Mouse (Mus musculus) embryonic facial prominence, embryonic 11.5 days (tissue): ENCODE results near the gene Golph3. TPM values are rescaled to one million over a fixed set of nuclear protein-coding genes. Genes with fewer than 3 reads are reported as not detected.

Source experiments
- ATAC-seq: fragments of 200-750 bp; cut with Nextera tagmentation; replicated peaks from 2 replicates; pipeline ENCODE4 v1.8.0; 2017; ENCODE audit warnings: low read depth; ENCODE audit not compliant: insufficient number of reproducible peaks, low FRiP score, low TSS enrichment
- DNase-seq: peaks from one replicate; pipeline ENCODE4 v3.0.0-alpha.2; 2015; ENCODE audit warnings: low spot score
- H3K27ac ChIP-seq: fragments of 300-500 bp; sonication (generic); replicated peaks from 2 replicates; pipeline ENCODE4 v1.5.1; 2014; ENCODE audit warnings: mild to moderate bottlenecking, low read depth, low read length, control low read depth
- H3K27me3 ChIP-seq: fragments of 300-500 bp; sonication (generic); 2 replicates; pipeline ENCODE4 v1.6.1; 2014; ENCODE audit warnings: mild to moderate bottlenecking, low read length, moderate library complexity, mixed read lengths; ENCODE audit not compliant: control insufficient read depth, insufficient read depth
- H3K36me3 ChIP-seq: fragments of 300-500 bp; sonication (generic); replicated peaks from 2 replicates; pipeline ENCODE4 v1.6.1; 2014; ENCODE audit warnings: low read depth, mild to moderate bottlenecking, low read length, moderate library complexity, mixed read lengths; ENCODE audit not compliant: control insufficient read depth, insufficient read depth
- H3K4me1 ChIP-seq: fragments of 300-500 bp; sonication (generic); 2 replicates; pipeline ENCODE4 v1.6.1; 2014; ENCODE audit warnings: low read length, mixed read lengths; ENCODE audit not compliant: control insufficient read depth, insufficient read depth
- H3K4me2 ChIP-seq: fragments of 300-500 bp; sonication (generic); 2 replicates; pipeline ENCODE4 v1.6.1; 2014; ENCODE audit warnings: low read depth, mild to moderate bottlenecking, control low read depth, low read length, moderate library complexity
- H3K4me3 ChIP-seq: fragments of 300-500 bp; sonication (generic); 2 replicates; pipeline ENCODE4 v1.5.1; 2014; ENCODE audit warnings: low read depth, low read length, control low read depth
- H3K9ac ChIP-seq: fragments of 300-500 bp; sonication (generic); replicated peaks from 2 replicates; pipeline ENCODE4 v1.6.1; 2014; ENCODE audit warnings: mild to moderate bottlenecking, control low read depth, low read length
- H3K9me3 ChIP-seq: fragments of 300-500 bp; sonication (generic); replicated peaks from 2 replicates; pipeline ENCODE4 v1.6.1; 2016; ENCODE audit warnings: mild to moderate bottlenecking, low read length, inconsistent platforms, mixed read lengths; ENCODE audit not compliant: control insufficient read depth
- WGBS: fragments of 180-500 bp; shearing (Covaris S2); extraction: QIAGEN DNeasy Blood & Tissue Kit; methylation state at CpG from one replicate; pipeline ENCODE4 v1.1.7; 2014; 5-methylcytosine and 5-hydroxymethylcytosine counted together
- polyA plus RNA-seq: library from polyadenylated mRNA; unstranded; fragments of >200 nt; fragmentation: Nextera tagmentation; extraction: Ambion mirVana; gene quantifications from 2 replicates; pipeline ENCODE4 v1.2.1, GENCODE M21; 2014

The Golph3 gene
- polyA plus RNA-seq, 1 experiment from 2014 or later, result 125 TPM

DNA sequence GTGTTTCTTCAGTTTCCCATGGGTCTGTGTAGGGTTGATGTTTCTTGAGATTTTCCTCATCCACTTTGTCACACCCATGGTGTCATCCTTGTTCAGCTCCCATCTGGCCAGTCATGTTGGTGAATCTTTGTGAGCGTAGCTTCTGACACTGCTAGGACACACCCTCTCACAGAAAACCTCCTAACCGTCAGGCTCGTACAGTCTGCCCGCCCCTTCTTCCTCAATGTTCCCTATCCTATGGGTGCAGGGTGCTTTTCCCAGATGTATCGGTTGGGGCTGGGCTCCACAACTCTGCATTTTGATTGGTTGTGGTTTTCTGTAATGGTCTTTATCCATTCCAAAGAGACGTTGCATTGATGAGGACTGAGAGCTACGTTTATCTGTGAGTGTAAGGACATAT is 30.9 kb upstream of the Golph3 start:
- H3K36me3 ChIP-seq, result no peaks in the 10 kb centered on the region
- 77% methylated on average over 7 of the region's 7 CpGs for WGBS
- no peak for DNase-seq
- no peaks in the 10 kb centered on the region for H3K9me3 ChIP-seq
- H3K4me1 ChIP-seq, result no peaks in the 10 kb centered on the region
- no peak for ATAC-seq
- H3K27me3 ChIP-seq, result no peaks in the 10 kb centered on the region
- H3K4me3 ChIP-seq, result no peak overlapping the region
- H3K27ac ChIP-seq, result no peak overlapping the region
- H3K9ac ChIP-seq, result no peak overlapping the region
- no peak overlapping the region for H3K4me2 ChIP-seq

GRCm38 (mm10) chr15:12291757-12292156 is 29.5 kb upstream of the Golph3 start:
- H3K27ac ChIP-seq, result no peak overlapping the region

GRCm38 (mm10) chr15:12296228-12296627 is 25.0 kb upstream of the Golph3 start:
- DNase-seq (no peak), ATAC-seq (no peak)
- H3K4me1 ChIP-seq, result no peaks in the 10 kb centered on the region
- no peak overlapping the region for H3K4me2 ChIP-seq
- H3K27me3 ChIP-seq, result no peaks in the 10 kb centered on the region
- H3K27ac ChIP-seq, result no peak overlapping the region
- H3K36me3 ChIP-seq, result no peaks in the 10 kb centered on the region
- H3K4me3 ChIP-seq, result no peak overlapping the region
- no peak overlapping the region for H3K9ac ChIP-seq
- H3K9me3 ChIP-seq, result no peaks in the 10 kb centered on the region
- 70% methylated on average over 2 of the region's 2 CpGs for WGBS

More at GRCm38 (mm10) chr15:12291757-12292156, 29.5 kb upstream of the Golph3 start:
- Histone ChIP-seq H3K4me1 (no peaks in the 10 kb centered on the region), H3K4me2 (no peak overlapping the region), H3K36me3 (no peaks in the 10 kb centered on the region), H3K9me3 (no peaks in the 10 kb centered on the region), H3K9ac (no peak overlapping the region), H3K4me3 (no peak overlapping the region), H3K27me3 (no peaks in the 10 kb centered on the region)
- DNase-seq (no peak), ATAC-seq (no peak)
- 83% methylated on average over 2 of the region's 2 CpGs for WGBS

DNA sequence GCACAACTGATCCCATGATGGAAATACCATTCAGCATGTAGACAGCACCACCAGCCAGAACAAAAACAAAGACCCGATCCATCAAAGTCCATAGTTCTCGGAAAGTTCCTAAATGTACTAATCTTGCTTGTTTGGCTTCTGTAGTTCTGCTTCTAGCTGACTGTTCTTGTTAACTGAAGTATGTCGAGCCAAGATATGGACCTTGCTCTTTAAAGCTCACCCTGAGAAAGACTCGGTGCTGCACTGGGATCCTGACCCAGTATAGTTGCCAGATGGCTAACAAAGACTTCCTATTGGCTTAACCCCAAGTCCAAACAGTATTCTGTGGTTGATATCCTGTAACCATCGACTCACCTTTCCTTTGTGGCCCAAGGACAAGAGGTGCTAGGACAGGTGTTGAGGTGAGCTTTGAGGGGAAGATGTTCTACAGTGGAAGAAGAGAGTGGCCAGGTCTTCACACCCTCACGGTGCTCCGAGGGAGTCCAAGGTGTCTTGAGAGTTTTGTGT is 23.0 kb upstream of the Golph3 start:
- Histone ChIP-seq H3K27me3 (no peaks in the 10 kb centered on the region), H3K27ac (no peak overlapping the region), H3K4me2 (no peak overlapping the region), H3K9me3 (no peaks in the 10 kb centered on the region), H3K9ac (no peak overlapping the region), H3K4me1 (no peaks in the 10 kb centered on the region), H3K4me3 (no peak overlapping the region), H3K36me3 (no peaks in the 10 kb centered on the region)
- ATAC-seq, result no peak
- WGBS, result 86% methylated on average over 7 of the region's 7 CpGs
- no peak for DNase-seq

DNA sequence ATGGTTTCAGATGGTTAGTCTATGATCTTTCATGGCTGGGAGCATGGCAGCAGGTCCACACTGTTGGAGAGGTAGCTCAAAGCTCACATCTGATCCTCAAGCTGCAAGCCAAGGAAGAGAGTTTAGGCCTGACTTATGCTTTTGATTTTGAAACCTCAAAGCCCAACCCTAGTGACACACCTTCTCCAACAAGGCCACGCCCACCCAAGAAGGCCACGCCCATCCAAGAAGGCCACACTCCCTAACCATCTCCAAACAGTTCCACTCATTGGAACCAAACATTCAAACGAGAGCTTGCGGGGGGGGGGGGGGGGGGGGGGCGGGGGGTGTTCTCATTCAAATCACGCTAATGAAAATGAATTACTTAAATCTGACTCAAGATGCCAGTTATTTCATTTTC is 19.5 kb upstream of the Golph3 start:
- Histone ChIP-seq H3K36me3 (no peaks in the 10 kb centered on the region), H3K27ac (no peak overlapping the region), H3K9ac (no peak overlapping the region), H3K4me3 (no peak overlapping the region), H3K4me2 (no peak overlapping the region), H3K27me3 (no peaks in the 10 kb centered on the region), H3K4me1 (no peaks in the 10 kb centered on the region), H3K9me3 (no peaks in the 10 kb centered on the region)
- WGBS, result 83% methylated on average over 6 of the region's 6 CpGs
- ATAC-seq, result no peak
- DNase-seq, result no peak

DNA sequence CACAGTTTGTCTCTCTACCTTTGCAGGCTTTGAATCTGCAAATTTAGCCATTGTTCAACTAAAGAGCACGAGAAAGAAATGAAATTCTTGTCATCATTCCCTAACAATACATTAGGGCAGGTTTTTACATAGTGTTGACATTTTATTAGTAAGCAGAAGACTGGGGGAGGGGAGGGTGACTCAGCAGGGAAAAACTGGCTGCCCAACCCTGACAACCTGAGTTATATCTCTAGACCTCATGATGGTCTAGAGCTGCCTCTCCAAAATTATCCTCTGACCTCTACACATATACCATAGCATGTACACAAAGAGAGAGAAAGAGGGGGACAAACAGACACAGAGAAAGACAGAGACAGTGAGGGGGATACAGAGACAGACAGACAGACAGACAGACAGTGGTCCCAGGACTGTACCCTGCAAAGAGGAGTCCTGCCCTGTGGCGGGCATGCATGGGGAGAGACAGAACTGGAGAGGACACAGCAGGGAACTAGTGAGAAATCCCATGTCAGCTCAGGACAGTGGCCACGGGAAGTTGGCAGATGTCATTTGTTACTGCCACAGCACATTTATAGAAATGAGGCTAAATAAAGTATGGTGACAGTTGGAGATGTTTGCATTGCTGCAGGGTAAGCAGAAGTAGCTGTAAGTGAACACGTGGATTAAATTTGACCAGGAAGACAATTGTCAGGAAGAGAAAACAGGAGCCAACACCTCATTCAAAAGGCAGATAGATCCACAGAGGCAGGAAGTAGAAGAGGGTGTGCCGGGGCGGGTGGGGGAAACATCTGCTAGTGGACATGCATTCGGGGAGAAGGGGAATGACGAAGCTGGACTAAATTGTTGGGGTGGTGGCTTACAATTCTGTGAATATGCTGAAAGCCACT is 14.8 kb upstream of the Golph3 start:
- no peaks in the 10 kb centered on the region for H3K36me3 ChIP-seq
- no peaks in the 10 kb centered on the region for H3K9me3 ChIP-seq
- WGBS, result 63% methylated on average over 8 of the region's 8 CpGs
- no peak overlapping the region for H3K27ac ChIP-seq
- no peak overlapping the region for H3K4me3 ChIP-seq
- DNase-seq (no peak), ATAC-seq (no peak)
- no peaks in the 10 kb centered on the region for H3K27me3 ChIP-seq
- H3K4me2 ChIP-seq, result no peak overlapping the region
- H3K4me1 ChIP-seq, result no peaks in the 10 kb centered on the region
- H3K9ac ChIP-seq, result no peak overlapping the region

GRCm38 (mm10) chr15:12307114-12307513 is 14.1 kb upstream of the Golph3 start:
- Histone ChIP-seq H3K9ac (no peak overlapping the region), H3K9me3 (no peaks in the 10 kb centered on the region), H3K4me3 (no peak overlapping the region), H3K36me3 (no peaks in the 10 kb centered on the region), H3K27me3 (no peaks in the 10 kb centered on the region), H3K27ac (no peak overlapping the region), H3K4me2 (no peak overlapping the region), H3K4me1 (no peaks in the 10 kb centered on the region)
- ATAC-seq (no peak), DNase-seq (no peak)
- WGBS, result 74% methylated on average over 4 of the region's 4 CpGs

GRCm38 (mm10) chr15:12308539-12308938 is 12.7 kb upstream of the Golph3 start:
- Histone ChIP-seq H3K27me3 (no peaks in the 10 kb centered on the region), H3K9me3 (no peaks in the 10 kb centered on the region), H3K4me1 (no peaks in the 10 kb centered on the region), H3K9ac (no peak overlapping the region), H3K27ac (no peak overlapping the region), H3K4me2 (no peak overlapping the region), H3K36me3 (no peaks in the 10 kb centered on the region), H3K4me3 (no peak overlapping the region)
- WGBS, result 83% methylated on average over 5 of the region's 5 CpGs
- ATAC-seq, result no peak
- DNase-seq, result no peak
